Mouse (Mus musculus) olfactory bulb, adult 2 months (tissue): ENCODE results near the gene Spata13.

Experiments used
- CTCF ChIP-seq: fragments of 200-500 bp; IDR thresholded peaks from 2 replicates; pipeline ENCODE4 v1.5.1; 2012; ENCODE audit warnings: low read depth, mild to moderate bottlenecking, low read length, moderate library complexity; ENCODE audit not compliant: insufficient read depth
- POLR2A ChIP-seq: fragments of 200-500 bp; IDR thresholded peaks from 2 replicates; pipeline ENCODE4 v1.6.1; 2012; ENCODE audit warnings: mild to moderate bottlenecking, low read depth, low read length, moderate library complexity; ENCODE audit not compliant: insufficient read depth

DNA sequence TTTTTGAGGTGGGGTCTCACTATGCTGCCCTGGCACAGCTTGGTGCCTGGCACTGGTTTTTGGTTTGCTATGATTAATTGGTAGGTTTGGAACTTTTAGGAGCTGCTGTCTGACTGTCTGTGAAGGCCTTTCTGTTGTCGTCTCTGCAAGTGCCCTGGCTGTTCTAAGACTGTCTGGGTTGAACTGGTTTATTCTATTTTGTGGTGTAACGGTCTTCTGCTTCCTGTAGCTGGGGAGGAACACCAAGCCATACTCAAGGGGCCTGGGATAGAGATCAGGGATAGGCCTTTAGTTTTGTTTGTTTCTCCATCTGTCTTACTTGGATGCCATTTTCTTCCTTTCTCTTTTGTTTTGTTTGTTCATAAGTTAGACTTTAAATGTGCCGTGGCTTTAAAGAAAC, 88.1 kb downstream of the Spata13 start:
- TF ChIP-seq CTCF (no peak), POLR2A (no peak)
